Mouse (Mus musculus): Measurements from ENCODE around the gene Atg16l2.

Gene Atg16l2

DNA sequence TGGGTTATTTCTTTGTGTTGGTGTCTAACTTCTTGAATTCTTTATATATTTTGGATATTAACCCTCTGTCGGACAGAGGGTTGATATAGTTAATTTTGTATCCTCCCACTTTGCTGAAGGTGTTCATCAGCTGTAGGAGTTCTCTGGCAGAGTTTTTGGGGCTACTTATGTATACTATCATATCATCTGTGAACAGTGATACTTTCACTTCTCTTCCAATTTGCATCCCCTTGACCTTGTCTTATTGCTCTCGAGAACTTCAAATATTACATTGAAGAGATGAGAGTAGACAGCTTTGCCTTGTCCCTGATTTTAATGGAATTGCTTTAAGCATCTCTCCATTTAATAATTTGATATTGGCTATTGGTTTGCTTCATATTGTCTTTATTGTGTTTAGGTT is 78.5 kb downstream of the Atg16l2 start:
- no peak for DNase-seq (ENCODE audit: inconsistent ontology term)

DNA sequence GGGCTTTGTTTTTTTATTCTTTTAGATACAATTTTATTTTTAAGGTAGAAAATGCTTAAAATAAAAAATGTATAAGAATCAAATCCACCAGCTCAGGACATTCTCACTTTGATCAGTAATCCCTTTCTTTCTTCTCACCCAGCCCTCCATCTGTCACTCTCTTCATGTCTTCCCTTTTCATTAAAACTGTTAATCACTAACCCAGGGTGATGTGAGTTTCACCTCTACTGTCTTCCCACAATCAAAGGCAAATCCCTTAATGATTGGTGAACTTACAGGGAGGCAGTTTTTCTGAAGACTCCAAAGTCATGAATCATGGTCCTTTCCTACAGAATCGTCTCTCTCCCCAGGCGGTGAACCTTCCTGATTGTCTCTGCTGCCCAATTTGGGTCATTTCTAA is 85.3 kb downstream of the Atg16l2 start:
- DNase-seq (ENCODE audit: inconsistent ontology term) = no peak

DNA sequence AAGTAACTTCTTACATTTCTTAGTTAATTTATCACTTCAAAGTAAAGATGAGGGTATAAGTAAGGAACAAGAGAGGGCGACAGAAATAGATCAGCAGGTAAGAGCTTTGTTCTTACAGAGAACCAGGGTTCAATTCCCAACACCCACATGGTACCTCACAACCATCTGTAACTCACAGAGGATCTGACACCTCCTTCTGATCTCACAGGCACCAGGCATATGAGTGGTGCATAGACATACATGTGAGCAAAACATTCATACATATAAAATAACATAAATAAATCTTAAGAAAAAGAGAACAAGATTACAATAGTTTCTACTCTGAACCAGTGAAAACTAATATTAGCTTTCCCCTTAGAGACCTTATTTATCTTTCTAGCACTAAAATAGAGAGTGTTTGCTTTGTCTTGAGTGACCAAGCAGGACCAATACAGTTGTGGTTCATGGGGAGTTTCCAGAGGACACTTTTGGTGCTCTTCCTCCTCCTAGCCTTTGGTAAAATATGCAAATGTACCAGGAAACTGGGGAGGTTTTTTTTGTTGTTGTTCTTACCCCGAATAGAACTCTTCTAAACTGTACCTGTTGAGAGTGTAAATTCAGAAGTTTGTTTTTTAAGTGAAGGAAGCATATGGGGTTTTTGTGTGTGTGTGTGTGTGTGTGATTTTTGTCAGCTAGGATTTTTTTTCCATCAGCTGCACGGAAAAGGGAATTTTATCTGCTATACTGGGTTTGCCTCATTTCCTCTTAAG is 88.4 kb downstream of the Atg16l2 start:
- DNase-seq (ENCODE audit: inconsistent ontology term) = no peak
